Mouse (Mus musculus) urinary bladder, adult 18-20 months (tissue): Measurements from ENCODE around the gene F2.

Source experiments
- DNase-seq, 2 experiments: peaks; one replicate each; pipeline ENCODE4 v3.0.0; 2022; ENCODE audit warnings: low spot score in 2 of 2, mixed read lengths in 2 of 2

Gene F2

GRCm38 (mm10) chr2:91636229-91636628 lies at the start of gene F2:
TSS of gene F2 (minus strand) at chr2:91636414.
- DNase-seq, result no peak

GRCm38 (mm10) chr2:91683919-91684318 lies 47.7 kb upstream of the F2 start:
- no peak for DNase-seq

GRCm38 (mm10) chr2:91682850-91683249 lies 46.6 kb upstream of the F2 start:
- no peak for DNase-seq

DNA sequence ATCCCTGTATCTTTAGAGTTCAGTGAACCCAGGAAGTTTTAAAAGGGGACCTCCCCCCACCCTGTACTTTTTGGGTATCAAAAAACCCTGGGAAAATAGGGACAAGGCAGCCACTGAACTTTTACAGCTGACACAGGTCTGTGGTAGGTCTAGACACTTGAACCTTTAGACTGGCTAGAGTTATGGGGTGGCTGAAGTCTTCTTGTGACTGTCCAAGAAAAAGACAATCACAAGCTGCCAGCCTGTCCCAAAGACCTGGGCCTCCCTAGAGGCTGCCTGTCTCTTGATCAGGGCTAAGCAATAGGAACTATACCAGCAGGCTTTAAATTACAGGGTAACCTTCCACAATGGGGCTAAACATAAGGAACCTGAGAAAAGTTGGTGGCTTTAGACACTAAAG lies 40.7 kb upstream of the F2 start:
- DNase-seq, result no peak

GRCm38 (mm10) chr2:91676420-91676819 lies 40.2 kb upstream of the F2 start:
- DNase-seq, result no peak

DNA sequence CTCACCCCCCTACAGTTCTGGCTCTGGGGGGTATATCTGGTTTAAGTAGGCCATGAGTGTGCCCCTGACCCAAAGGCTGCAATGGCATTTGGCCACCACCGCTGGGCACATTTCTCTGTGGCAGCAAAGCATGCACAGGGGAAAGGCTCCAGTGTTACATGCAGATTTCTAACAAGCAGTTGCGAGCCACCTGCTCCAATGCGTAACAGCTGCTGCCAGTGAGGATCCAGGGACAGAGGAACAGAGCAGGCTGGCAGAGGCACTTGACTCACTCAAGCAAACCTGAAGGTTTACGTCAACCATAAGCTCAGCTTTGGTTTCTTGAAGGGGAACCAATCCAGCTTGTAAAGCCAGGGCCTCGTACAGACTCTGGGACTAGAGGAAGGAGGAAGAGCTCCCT lies 38.7 kb upstream of the F2 start:
- no peak for DNase-seq

GRCm38 (mm10) chr2:91673587-91673986 lies 37.4 kb upstream of the F2 start:
- no peak for DNase-seq

DNA sequence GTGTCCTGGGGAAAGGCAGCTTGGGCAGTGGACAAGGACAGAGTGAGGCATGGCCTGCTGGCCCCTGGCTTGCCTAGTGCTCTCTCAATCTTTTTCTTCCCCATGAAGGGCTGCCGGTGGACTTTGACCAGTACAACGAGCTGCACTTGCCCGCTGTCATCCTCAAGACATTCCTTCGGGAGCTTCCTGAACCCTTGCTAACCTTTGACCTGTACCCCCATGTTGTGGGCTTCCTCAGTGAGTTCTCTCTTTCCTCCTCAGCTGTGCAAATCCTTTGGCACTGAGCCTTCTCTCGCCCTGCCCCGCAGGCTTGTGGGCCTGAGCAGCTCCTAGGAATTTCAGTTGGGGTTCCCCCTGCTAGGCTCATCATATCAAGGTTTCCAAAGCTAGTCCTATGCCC lies 33.8 kb upstream of the F2 start:
- no peak for DNase-seq

GRCm38 (mm10) chr2:91669326-91669725 lies 33.1 kb upstream of the F2 start:
- no peak for DNase-seq

GRCm38 (mm10) chr2:91667747-91668146 lies 31.5 kb upstream of the F2 start:
- no peak for DNase-seq

- no peak for DNase-seq
Measured at GRCm38 (mm10) chr2:91666386-91666910, 30.2 kb upstream of the F2 start.

DNA sequence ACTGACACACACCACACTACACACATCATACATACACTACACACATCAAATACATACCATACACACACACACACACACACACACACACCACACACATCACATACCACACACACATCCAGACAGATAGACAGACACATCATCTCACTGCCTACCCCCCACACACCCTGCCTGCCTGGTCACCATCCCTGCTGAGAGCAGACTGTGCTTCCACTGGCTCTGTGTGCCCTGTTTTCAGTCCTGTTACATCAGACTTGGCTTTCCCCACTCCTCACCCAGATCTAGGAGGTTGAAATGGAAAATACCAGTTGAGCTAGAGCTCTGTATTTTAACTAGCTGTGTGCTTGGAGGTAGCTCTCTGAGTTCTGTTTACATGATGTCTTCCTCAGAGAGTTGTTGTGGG lies 28.6 kb upstream of the F2 start:
- DNase-seq, result no peak

GRCm38 (mm10) chr2:91660981-91661380 lies 24.8 kb upstream of the F2 start:
- DNase-seq, result no peak

GRCm38 (mm10) chr2:91659657-91660056 lies 23.4 kb upstream of the F2 start:
- DNase-seq, result no peak

GRCm38 (mm10) chr2:91656774-91657173 lies 20.6 kb upstream of the F2 start:
- DNase-seq, result no peak

- DNase-seq, result no peak
Measured at GRCm38 (mm10) chr2:91655827-91656226, 19.6 kb upstream of the F2 start.

DNA sequence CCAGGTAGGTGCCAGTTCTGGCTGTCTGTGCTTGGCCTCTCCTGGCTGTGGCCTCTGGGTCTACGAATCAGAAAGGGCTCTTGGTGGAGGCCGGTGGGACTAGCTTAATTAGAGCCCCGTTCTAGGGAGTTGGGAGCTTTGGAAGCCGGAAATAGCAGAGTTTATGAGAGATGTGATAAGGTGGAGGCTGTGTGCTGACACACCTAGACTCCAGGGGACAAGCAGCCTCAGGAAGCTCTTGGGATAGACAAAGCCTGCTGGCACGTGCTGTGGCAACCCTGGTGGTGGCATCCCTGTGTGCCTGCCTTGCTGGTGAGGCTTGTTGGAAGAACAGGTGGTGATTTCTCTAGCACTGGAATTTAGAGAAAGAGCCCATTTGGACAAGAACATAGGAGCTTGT lies 19.2 kb upstream of the F2 start:
- DNase-seq, result no peak

GRCm38 (mm10) chr2:91652863-91653262 lies 16.6 kb upstream of the F2 start:
- DNase-seq, result no peak

DNA sequence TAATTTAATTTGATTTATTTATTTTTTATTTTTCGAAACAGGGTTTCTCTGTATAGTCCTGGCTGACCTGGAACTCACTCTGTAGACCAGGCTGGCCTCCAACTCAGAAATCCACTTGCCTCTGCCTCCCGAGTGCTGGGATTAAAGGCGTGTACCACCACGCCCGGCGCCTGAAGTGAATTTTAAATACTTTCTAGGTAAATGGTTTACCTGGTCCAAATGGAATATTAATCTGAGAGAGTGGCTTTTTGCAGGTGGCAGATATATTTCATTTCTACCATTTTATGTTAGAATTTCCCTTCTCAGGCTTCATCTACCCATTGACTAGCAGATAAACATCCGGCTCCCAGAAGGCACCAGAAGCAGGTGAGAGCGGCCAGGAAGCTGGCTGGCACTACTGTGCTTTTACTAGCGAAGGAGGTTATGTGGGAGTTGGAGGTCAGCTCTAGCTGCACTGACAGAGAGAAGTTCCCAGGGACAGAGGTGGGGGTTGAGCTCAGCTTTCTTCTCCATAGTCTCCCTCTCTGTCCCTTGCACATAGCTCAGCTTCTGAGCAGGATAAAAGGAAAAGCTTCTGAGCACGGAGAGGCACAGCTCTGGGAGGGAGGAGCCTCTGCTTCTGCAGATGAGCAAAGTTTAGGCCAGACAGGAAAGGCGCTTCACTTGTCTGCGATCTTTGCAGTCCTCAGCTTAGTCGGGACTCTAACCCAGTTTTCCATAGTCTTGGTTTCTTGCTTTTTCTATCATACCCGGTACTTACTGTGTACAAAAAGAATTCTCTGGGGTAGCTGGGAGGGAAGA lies 15.4 kb upstream of the F2 start:
- no peak for DNase-seq

GRCm38 (mm10) chr2:91650360-91650995 lies 14.3 kb upstream of the F2 start:
- DNase-seq, result no peak

DNA sequence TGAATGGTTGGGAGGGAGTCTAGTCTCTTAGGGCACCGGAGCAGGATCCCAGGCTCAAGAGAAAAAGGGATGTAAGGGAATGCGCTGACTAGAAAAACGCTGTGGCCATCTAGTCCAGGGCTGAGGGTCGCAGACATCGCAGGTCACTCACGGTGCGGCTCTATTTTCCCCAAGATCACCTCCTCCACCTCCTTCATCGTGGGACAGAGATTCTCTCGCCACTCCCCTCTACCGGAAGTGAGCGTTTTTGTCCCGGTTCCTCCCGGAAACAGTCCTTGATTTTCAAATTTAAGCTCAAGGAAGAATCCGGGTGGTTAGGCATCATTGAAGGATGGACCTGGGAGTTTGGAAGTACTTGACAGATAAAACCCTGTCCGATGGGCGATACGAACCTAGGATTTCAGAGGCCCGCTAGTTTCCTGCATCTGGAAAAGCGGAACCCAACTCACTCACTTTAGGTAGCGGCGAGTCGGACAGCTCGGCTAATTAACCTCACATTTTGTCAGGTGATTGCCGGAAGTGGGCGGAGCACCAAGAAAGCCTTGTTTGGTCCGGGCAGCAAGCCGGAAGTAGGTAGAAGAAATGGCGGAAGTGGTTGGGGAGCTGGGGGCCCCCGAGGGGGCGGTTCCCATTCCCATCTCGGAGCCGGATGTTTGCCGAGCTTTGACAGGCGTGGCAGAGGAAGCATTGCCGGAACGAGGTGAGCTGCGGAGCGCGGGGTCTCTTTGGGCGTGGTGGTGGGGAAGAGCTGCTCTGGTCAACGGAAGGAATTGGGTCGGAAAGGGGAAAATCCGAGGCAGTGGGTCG lies 13.5 kb upstream of the F2 start, which contains the start of the genes Zfp408 and Arhgap1:
Gene Zfp408, minus strand, starts transcription at position 239 of the 807 bp plus-strand sequence.
Gene Arhgap1, plus strand, starts transcription at position 308 of the 807 bp plus-strand sequence.
- DNase-seq, result peak; percentile 94

DNA sequence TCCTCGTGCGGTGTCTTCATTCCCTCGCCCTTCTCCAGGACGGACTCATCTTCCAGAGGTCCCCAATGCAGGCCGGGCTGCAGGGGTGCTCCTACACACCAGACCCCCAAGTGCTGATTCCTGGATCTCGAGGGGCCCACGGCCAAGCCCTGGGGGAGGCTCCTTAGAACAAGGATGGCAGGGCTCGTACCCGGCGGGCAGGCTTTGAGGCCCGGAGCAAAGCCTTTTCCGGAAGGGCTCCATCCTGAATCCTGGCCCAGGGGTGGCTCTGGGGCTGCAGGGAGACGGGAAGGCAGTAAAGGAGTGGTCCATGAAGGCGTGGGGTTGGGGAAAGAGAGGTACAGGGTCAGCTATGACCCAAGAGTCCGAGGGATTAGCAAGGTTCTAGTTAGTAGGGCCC lies 12.9 kb upstream of the F2 start:
- DNase-seq, result no peak
